Comparison of ENCODE assay signal across 21 mouse cellular contexts in the genomic region with DNA sequence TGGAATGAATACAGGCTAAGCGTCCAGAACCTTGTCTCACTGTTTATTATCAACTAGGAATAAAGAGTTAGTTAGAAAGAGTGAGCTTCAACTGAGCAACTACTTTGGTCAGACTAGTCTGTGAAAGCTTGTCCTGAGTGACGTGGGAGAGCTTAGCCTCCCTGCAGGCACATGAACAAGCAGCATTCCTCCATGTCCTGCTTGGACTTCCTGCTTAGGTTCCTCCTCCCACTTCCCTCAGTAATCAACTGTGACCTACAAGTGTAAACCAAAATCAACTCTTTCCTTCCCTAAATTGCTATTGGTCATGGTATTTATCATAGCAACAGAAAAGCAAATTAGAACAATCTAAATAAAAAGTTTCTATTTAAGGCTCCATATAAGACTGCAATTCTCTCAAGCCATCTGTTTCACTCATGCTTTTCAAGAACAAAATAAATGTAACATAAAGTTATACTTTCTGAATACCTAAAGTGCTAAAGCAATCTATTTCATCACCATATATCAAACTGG. TPM values are rescaled to one million over a fixed set of nuclear protein-coding genes. Genes with fewer than 3 reads are reported as not detected.
A peak's percentile ranks its signal among the peaks of the same experiment; 100 is the strongest.
DNase-seq lines count a peak whose midpoint lies in the region; ATAC-seq and TF ChIP-seq lines count a peak whose summit lies in the region.
"Had no signal": no experiment of that assay in that cellular context is flagged by ENCODE, and none has a peak within 500 bp of the region (broad histone marks: within the 10 kb centered on the region; RNA-seq: fewer than 3 reads in every experiment).

No protein-coding gene starts in this region.

- DNase-seq in heart, adult 18-20 months, result peak; percentile 4 to 13
- DNase-seq in heart, postnatal 4 days, result no peak
- peak; percentile 46 for DNase-seq in lung, postnatal 0 days (ENCODE audit: low spot score)
- no peak for DNase-seq in lung, postnatal 14 days
- DNase-seq in lung, postnatal 10 days, result peak; percentile 14
- no peak for DNase-seq in right cerebral cortex, postnatal 10 days (ENCODE audit: low spot score in 2 of 2)
- DNase-seq: adrenal gland, postnatal 14 days; cerebellum, postnatal 10 days; heart, postnatal 10 days; kidney, adult 18-20 months; kidney, postnatal 10 days; right cerebral cortex, postnatal 14 days; thymus, postnatal 14 days had no signal

- H3K9me3 ChIP-seq in lung, postnatal 0 days (ENCODE audit: low read length), result no peaks in the 10 kb centered on the region
- H3K9me3 ChIP-seq in midbrain, embryonic 16.5 days (replicated peaks; ENCODE audit: control insufficient read depth, low read length, poor library complexity, severe bottlenecking), result no peaks in the 10 kb centered on the region
- H3K9me3 ChIP-seq: G1E; heart, embryonic 12.5 days; hindbrain, embryonic 13.5 days; liver, embryonic 12.5 days; midbrain, embryonic 13.5 days had no signal

- H3K4me1 ChIP-seq in lung, postnatal 0 days (ENCODE audit: insufficient read depth, low read depth, low read length), result no peaks in the 10 kb centered on the region
- no peaks in the 10 kb centered on the region for H3K4me1 ChIP-seq in midbrain, embryonic 16.5 days (ENCODE audit: control insufficient read depth, insufficient read depth, low read length)
- H3K4me1 ChIP-seq: hindbrain, embryonic 13.5 days; liver, embryonic 12.5 days; midbrain, embryonic 13.5 days had no signal

- 58% methylated on average over 2 of the region's 2 CpGs for WGBS in lung, postnatal 0 days
- 53% methylated on average over 2 of the region's 2 CpGs for WGBS in midbrain, embryonic 16.5 days

- H3K27ac ChIP-seq in lung, postnatal 0 days (ENCODE audit: low read length), result no peak overlapping the region
- no peak overlapping the region for H3K27ac ChIP-seq in midbrain, embryonic 16.5 days (ENCODE audit: low read length)
- H3K27ac ChIP-seq: hindbrain, embryonic 13.5 days; liver, embryonic 12.5 days; midbrain, embryonic 13.5 days had no signal

- no peak for TF ChIP-seq CTCF in lung, postnatal 0 days (IDR thresholded peaks at IDR 0.05)

- no peak overlapping the region for H3K9ac ChIP-seq in lung, postnatal 0 days (replicated peaks; ENCODE audit: low read depth)
- H3K9ac ChIP-seq in midbrain, embryonic 16.5 days (ENCODE audit: low read depth, low read length), result no peak overlapping the region
- H3K9ac ChIP-seq: heart, embryonic 12.5 days; hindbrain, embryonic 13.5 days; liver, embryonic 12.5 days; midbrain, embryonic 13.5 days had no signal

- H3K36me3 ChIP-seq in lung, postnatal 0 days (ENCODE audit: insufficient read depth, low read length), result peaks cover 4% of the 10 kb centered on the region; the same call in 1 of the 2 replicates
- peaks cover 13% of the 10 kb centered on the region; the same call in 1 of the 2 replicates for H3K36me3 ChIP-seq in midbrain, embryonic 16.5 days (ENCODE audit: control insufficient read depth, insufficient read depth, low read length)

- peak; percentile 38 for ATAC-seq in lung, postnatal 0 days
- ATAC-seq in midbrain, embryonic 16.5 days, result no peak
- ATAC-seq: inflammation-experienced regulatory T-cells, adult 6 months; liver, embryonic 12.5 days; midbrain, embryonic 13.5 days had no signal

- no peak for TF ChIP-seq EP300 in lung, postnatal 0 days (IDR thresholded peaks at IDR 0.05)

- H3K4me3 ChIP-seq in lung, postnatal 0 days (ENCODE audit: low read depth, low read length), result no peak overlapping the region
- H3K4me3 ChIP-seq in midbrain, embryonic 16.5 days (ENCODE audit: low read depth, low read length), result no peak overlapping the region
- H3K4me3 ChIP-seq: heart, embryonic 12.5 days; hindbrain, embryonic 13.5 days; liver, embryonic 12.5 days; midbrain, embryonic 13.5 days had no signal

- H3K4me2 ChIP-seq in lung, postnatal 0 days (replicated peaks; ENCODE audit: low read depth, low read length), result no peak overlapping the region
- H3K4me2 ChIP-seq in midbrain, embryonic 16.5 days (ENCODE audit: low read length), result no peak overlapping the region
- H3K4me2 ChIP-seq: heart, embryonic 12.5 days; hindbrain, embryonic 13.5 days; liver, embryonic 12.5 days; midbrain, embryonic 13.5 days had no signal

- H3K27me3 ChIP-seq in lung, postnatal 0 days (replicated peaks; ENCODE audit: insufficient read depth, low read length), result no peaks in the 10 kb centered on the region
- no peaks in the 10 kb centered on the region for H3K27me3 ChIP-seq in midbrain, embryonic 16.5 days (ENCODE audit: control insufficient read depth, insufficient read depth, low read depth, low read length)
- H3K27me3 ChIP-seq: CH12.LX; heart, embryonic 12.5 days; hindbrain, embryonic 13.5 days; liver, embryonic 12.5 days; midbrain, embryonic 13.5 days had no signal

RNA-seq across cellular contexts. Expression of a gene that starts 54.7 kb away (rescaled TPM):
- total RNA-seq in heart, adult 18-20 months (2021), result 10 to 100 TPM; 16.5 to 20.3 TPM
- total RNA-seq in heart, postnatal 4 days (2021), result 10 to 100 TPM; 50.1 to 58.3 TPM
- 55.1 and 56.7 TPM in 2 replicates for polyA plus RNA-seq in lung, postnatal 0 days (2015; fragmentation: Nextera tagmentation; extraction: Ambion mirVana)
- polyA plus RNA-seq in midbrain, embryonic 16.5 days (2015; fragmentation: Nextera tagmentation; extraction: Ambion mirVana), result 111 and 118 TPM in 2 replicates

Comparison
In these comparisons a context has a peak if more than half of its experiments do, and no peak if none do; other contexts are left out.
1. DNase-seq: peak in heart, adult 18-20 months (2 of 2), lung, postnatal 0 days (single experiment) and lung, postnatal 10 days (single experiment); none in heart, postnatal 4 days (single experiment), lung, postnatal 14 days (single experiment) and right cerebral cortex, postnatal 10 days (0 of 2).